Mouse (Mus musculus) heart, embryonic 10.5 days (tissue): ENCODE data around the gene Add2. TPM values are rescaled to one million over a fixed set of nuclear protein-coding genes. Genes with fewer than 3 reads are reported as not detected.

Experiments
- DNase-seq: peaks from one replicate; pipeline ENCODE4 v3.0.0-alpha.2; 2017; ENCODE audit warnings: low spot score
- H3K27ac ChIP-seq: fragments of 300-500 bp; sonication (generic); 2 replicates; pipeline ENCODE4 v1.5.1; 2016; ENCODE audit warnings: mild to moderate bottlenecking
- H3K27me3 ChIP-seq: fragments of 300-500 bp; sonication (generic); 2 replicates; pipeline ENCODE4 v1.6.1; 2016; ENCODE audit warnings: mild to moderate bottlenecking; ENCODE audit not compliant: poor library complexity, insufficient read depth, severe bottlenecking
- H3K36me3 ChIP-seq: fragments of 300-500 bp; sonication (generic); 2 replicates; pipeline ENCODE4 v1.6.1; 2016; ENCODE audit warnings: mild to moderate bottlenecking, moderate library complexity
- H3K4me1 ChIP-seq: fragments of 300-500 bp; sonication (generic); 2 replicates; pipeline ENCODE4 v1.6.1; 2016; ENCODE audit warnings: mild to moderate bottlenecking
- H3K4me3 ChIP-seq: fragments of 300-500 bp; sonication (generic); 2 replicates; pipeline ENCODE4 v1.5.1; 2016; ENCODE audit warnings: mild to moderate bottlenecking, moderate library complexity
- H3K9me3 ChIP-seq: fragments of 300-500 bp; sonication (generic); 2 replicates; pipeline ENCODE4 v1.6.1; 2016; ENCODE audit warnings: mild to moderate bottlenecking, moderate library complexity
- WGBS: fragments of 180-500 bp; shearing (Covaris S2); methylation state at CpG from one replicate; pipeline ENCODE4 v1.1.7; 2016; 5-methylcytosine and 5-hydroxymethylcytosine counted together
- polyA plus RNA-seq: library from polyadenylated mRNA; unstranded; fragments of >200 nt; fragmentation: Nextera tagmentation; extraction: Ambion mirVana; gene quantifications from 2 replicates; pipeline ENCODE4 v1.2.1, GENCODE M21; 2016

Gene Add2
- polyA plus RNA-seq, 1 experiment from 2014 or later, result 12.1 TPM

DNA sequence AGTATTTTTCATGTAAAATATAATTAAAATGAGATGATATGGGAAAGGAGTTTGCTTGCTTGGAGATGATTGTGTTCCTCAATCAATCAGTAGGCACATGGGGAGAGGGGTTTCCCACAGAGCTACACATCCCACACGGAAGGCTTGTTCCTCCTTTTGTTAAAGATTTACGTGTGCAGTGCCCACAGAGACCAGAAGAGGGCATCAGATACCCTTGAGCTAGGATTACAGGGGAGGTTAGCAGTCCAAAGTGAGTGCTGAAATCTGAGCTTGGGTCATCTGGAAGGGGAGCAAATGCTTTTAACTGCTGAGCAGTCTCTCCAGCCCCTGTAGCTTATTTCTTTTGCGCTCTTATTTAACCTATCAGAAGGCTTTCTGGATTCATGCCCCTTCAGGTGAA is 7.5 kb upstream of the Add2 start:
- Histone ChIP-seq H3K27me3 (peaks cover 4% of the 10 kb centered on the region), H3K27ac (no peak overlapping the region), H3K36me3 (no peaks in the 10 kb centered on the region), H3K4me1 (0 out of 2 replicates have a peak, but pooled peaks cover 11% of the 10 kb centered on the region), H3K9me3 (no peaks in the 10 kb centered on the region), H3K4me3 (no peak overlapping the region)
- DNase-seq, result no peak
- 31% methylated on average over 3 of the region's 3 CpGs for WGBS

DNA sequence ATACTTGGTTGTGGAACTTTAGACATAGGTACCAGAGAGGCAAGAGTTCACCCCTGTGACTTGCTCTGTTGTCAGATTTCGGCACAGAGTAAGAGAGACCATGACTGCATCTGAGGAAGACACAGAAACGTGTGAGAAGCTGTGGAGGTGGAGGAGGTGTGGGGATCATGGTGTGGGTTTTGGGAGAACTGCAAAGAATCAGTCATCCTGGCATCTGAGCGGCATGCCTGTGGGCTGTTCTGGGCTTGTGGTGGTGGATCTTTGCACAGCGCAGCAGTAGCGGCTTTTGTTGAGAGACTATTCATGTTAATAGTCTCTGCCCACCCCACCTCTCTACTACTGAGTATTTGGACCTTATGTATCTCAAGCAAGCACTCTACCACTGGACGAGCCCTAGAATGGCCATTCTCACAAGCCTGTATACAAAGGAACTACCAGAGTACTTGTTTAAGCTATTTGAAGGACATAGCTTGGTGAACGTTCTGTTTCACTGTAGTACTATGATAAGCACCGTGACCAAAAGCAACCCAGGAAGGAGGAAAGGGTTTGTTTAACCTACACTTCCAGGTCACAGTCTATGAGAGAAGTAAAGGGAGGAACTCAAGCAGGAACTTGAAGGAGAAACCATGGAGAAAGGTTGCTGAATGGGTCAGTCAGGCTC is 1.7 kb upstream of the Add2 start:
- DNase-seq, result no peak
- WGBS, result 77% methylated on average over 8 of the region's 8 CpGs
- H3K4me3 ChIP-seq, result no peak overlapping the region
- peaks cover 13% of the 10 kb centered on the region; the same call in 1 of the 2 replicates for H3K4me1 ChIP-seq
- H3K27ac ChIP-seq, result no peak overlapping the region
- H3K36me3 ChIP-seq, result no peaks in the 10 kb centered on the region
- H3K9me3 ChIP-seq, result no peaks in the 10 kb centered on the region
- H3K27me3 ChIP-seq, result peaks cover 59% of the 10 kb centered on the region

DNA sequence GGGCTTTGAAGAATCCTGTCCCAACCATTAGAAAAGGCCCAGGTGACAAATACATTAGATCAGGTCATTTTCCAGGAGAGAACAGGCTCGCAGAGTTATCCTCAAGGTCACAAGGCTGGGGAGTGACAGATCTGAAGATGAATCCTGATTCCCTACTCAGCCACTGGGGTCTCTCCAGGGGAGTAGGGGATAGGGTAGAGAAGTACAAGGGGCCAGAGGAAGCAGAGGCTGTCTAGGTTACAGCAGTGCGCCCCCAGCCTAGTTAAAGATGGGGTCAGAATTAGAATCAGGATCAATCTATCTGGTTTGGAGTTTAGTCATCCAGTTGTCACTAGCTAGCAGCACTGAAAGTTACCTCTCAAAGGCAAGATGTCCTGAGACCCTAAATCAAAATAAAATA is 331 bp upstream of the Add2 start:
- DNase-seq, result no peak
- H3K4me1 ChIP-seq, result peaks cover 11% of the 10 kb centered on the region; the same call in 1 of the 2 replicates
- H3K27me3 ChIP-seq, result peaks cover 63% of the 10 kb centered on the region
- H3K9me3 ChIP-seq, result no peaks in the 10 kb centered on the region
- H3K4me3 ChIP-seq, result peak overlapping the region; percentile 69
- no peaks in the 10 kb centered on the region for H3K36me3 ChIP-seq
- H3K27ac ChIP-seq, result peak overlapping the region; percentile 76; the same call in 1 of the 2 replicates
- WGBS, result 65% methylated on average over 2 of the region's 2 CpGs

DNA sequence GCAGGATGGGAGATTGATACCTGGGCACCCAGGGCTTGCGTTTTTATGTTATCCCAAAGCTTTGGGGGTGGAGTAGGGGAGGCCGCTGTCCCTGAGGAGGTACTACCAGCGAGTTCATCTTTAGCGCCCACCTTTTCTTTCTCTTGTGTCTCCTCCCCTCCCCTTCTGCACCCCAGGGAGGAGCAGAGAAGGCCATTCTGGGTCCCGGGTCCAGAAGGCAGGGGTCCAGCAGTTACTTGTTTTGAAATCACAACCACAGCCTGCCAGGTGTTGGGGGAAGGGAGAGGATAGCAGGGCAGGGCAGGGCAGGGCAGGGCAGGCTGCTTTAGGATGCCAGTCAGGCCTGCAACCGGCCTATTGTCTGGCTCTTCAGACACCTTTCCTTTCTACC is 837 bp downstream of the Add2 start:
- H3K36me3 ChIP-seq, result no peaks in the 10 kb centered on the region
- H3K4me1 ChIP-seq, result peaks cover 11% of the 10 kb centered on the region; the same call in 1 of the 2 replicates
- H3K9me3 ChIP-seq, result no peaks in the 10 kb centered on the region
- H3K4me3 ChIP-seq, result peak overlapping the region; percentile 69
- no peak for DNase-seq
- WGBS, result 13% methylated on average over 6 of the region's 6 CpGs
- peaks cover 63% of the 10 kb centered on the region for H3K27me3 ChIP-seq
- H3K27ac ChIP-seq, result peak overlapping the region; percentile 76

DNA sequence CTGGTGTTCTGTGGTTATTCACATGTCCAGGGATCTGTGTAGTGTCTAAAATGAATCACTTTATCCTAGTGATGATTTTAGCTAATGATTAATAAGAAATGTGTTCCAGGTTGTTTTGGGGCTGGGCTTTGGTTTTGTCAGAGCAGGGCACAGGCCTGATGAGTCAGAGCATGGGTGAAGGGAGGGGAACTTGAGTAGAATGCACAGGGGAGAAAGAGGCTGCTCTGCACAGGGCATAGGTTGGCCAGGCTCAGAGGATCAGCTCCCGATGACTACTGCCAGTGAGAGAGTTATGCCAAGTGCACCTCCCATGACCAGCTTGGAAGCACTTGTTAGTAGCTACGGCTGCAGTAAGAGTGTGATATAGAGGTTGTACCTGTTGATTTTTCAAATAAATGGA is 3.0 kb downstream of the Add2 start:
- Histone ChIP-seq H3K4me1 (peaks cover 11% of the 10 kb centered on the region; the same call in 1 of the 2 replicates), H3K9me3 (no peaks in the 10 kb centered on the region), H3K36me3 (no peaks in the 10 kb centered on the region), H3K4me3 (no peak overlapping the region), H3K27ac (no peak overlapping the region), H3K27me3 (peaks cover 53% of the 10 kb centered on the region)
- 74% methylated on average over 2 of the region's 2 CpGs for WGBS
- no peak for DNase-seq

DNA sequence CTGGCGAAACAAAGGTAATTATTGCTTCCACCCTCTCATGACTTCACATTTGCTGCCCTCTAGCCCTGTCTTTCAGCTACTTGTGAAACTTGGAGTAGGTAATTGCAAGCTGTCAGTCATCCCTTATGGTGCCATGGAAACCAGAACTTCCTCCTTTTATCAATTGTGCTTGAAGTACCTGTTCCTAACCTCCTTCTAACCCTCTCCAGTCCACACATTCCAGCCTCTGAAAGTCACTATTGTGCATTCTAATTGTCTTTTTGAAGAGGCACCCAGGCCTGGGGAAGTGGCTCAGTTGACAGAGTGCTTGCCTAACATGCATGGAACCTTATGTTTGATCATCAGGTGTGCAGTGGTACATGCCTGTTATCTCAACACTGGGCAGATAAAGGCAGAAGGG is 5.2 kb downstream of the Add2 start:
- H3K27ac ChIP-seq, result no peak overlapping the region
- no peak overlapping the region for H3K4me3 ChIP-seq
- WGBS, result 80% methylated on average over 1 of the region's 1 CpGs
- no peaks in the 10 kb centered on the region for H3K9me3 ChIP-seq
- DNase-seq, result no peak
- peaks cover 9% of the 10 kb centered on the region; the same call in 1 of the 2 replicates for H3K4me1 ChIP-seq
- peaks cover 33% of the 10 kb centered on the region for H3K27me3 ChIP-seq
- H3K36me3 ChIP-seq, result no peaks in the 10 kb centered on the region

DNA sequence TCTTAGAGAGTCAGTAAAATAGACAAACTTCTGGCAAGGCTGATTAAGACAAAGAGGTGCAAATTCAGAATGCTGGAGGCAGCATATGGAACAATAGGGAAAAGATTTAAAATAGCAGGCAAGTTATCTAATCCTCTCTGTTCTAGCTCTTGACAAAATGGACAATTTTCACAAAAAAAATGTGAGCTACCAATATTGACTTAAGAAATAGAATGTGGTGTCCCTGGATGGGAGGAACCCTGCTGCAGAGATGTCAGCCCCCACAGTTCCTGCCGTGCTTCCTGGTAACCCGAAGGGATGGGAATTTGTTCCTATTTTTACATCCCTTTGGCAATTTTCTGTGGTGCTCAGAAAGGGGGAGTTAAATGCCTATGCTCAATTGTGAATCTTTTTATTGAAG is 10.4 kb downstream of the Add2 start:
- Histone ChIP-seq H3K4me3 (no peak overlapping the region), H3K4me1 (no peaks in the 10 kb centered on the region), H3K27me3 (no peaks in the 10 kb centered on the region), H3K27ac (no peak overlapping the region), H3K36me3 (no peaks in the 10 kb centered on the region), H3K9me3 (no peaks in the 10 kb centered on the region)
- DNase-seq, result no peak
- 62% methylated on average over 2 of the region's 2 CpGs for WGBS

DNA sequence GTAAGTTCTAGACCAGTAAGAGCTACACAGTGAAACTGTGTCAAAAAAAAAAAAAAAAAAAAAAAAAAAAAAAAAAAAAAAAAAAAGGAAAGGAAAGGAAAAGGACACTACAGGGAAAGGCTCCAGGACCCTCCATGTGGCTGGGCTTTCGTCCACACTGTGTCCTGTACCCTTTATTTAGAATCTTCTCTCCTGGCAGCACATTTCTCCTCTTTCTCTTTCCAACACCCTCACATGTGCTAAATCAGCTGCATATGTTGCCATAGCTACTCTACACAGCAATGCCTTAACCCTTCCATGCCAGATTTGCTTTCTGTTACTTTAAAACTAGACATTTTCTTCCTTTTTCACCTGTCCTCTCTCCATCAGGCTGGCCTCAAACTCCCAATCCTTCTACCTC is 11.7 kb downstream of the Add2 start:
- H3K27me3 ChIP-seq, result peaks cover 1% of the 10 kb centered on the region; the same call in 1 of the 2 replicates
- DNase-seq, result no peak
- no peaks in the 10 kb centered on the region for H3K9me3 ChIP-seq
- H3K27ac ChIP-seq, result no peak overlapping the region
- no peaks in the 10 kb centered on the region for H3K4me1 ChIP-seq
- H3K36me3 ChIP-seq, result no peaks in the 10 kb centered on the region
- H3K4me3 ChIP-seq, result no peak overlapping the region
- 70% methylated on average over 1 of the region's 1 CpGs for whole genome bisulfite sequencing

DNA sequence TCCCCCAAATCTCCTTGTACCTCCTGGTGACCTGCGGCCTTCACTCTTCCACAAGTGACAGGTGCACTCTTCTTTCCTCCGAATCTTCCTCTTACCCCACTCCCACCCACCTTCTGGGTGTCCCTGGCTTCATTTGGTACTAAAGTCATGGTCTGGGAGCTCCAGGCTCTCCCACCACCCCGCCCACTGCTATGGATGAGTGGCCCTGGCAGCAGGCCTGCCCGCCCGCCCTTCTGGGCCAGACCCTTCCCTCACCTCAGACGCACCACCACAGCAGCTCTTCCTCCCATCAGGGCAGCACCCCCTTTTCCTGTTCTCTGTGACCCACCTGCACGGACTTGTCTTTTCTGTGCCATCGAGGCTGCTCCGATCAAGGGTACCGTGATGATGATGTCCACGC is 19.0 kb downstream of the Add2 start:
- Histone ChIP-seq H3K27ac (no peak overlapping the region), H3K4me3 (no peak overlapping the region), H3K36me3 (no peaks in the 10 kb centered on the region), H3K9me3 (no peaks in the 10 kb centered on the region), H3K4me1 (peaks cover 24% of the 10 kb centered on the region), H3K27me3 (peaks cover 6% of the 10 kb centered on the region; the same call in 1 of the 2 replicates)
- WGBS, result 87% methylated on average over 11 of the region's 11 CpGs
- no peak for DNase-seq

DNA sequence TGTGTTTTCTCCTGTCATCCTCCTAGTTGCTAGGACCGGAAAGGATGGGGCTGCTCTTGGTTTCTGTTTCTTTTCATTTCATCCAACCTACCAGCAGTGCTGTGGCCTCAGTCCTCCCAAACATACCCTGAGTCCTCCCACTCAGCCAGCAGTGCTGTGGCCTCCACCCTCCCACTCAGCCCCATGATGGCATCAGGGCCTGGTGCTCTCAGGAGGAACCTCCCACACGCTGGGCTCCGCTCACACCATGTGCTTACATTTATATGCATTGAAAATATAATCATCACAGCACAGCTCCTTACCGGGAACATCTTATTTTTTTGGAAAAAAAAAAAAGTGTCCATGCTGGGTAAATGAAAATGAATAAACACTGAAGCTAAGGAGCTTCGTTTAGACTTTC is 20.0 kb downstream of the Add2 start:
- no peaks in the 10 kb centered on the region for H3K36me3 ChIP-seq
- DNase-seq, result no peak
- peaks cover 6% of the 10 kb centered on the region; the same call in 1 of the 2 replicates for H3K27me3 ChIP-seq
- WGBS, result 81% methylated on average over 5 of the region's 5 CpGs
- H3K4me1 ChIP-seq, result peaks cover 29% of the 10 kb centered on the region
- H3K9me3 ChIP-seq, result no peaks in the 10 kb centered on the region
- no peak overlapping the region for H3K27ac ChIP-seq
- no peak overlapping the region for H3K4me3 ChIP-seq

DNA sequence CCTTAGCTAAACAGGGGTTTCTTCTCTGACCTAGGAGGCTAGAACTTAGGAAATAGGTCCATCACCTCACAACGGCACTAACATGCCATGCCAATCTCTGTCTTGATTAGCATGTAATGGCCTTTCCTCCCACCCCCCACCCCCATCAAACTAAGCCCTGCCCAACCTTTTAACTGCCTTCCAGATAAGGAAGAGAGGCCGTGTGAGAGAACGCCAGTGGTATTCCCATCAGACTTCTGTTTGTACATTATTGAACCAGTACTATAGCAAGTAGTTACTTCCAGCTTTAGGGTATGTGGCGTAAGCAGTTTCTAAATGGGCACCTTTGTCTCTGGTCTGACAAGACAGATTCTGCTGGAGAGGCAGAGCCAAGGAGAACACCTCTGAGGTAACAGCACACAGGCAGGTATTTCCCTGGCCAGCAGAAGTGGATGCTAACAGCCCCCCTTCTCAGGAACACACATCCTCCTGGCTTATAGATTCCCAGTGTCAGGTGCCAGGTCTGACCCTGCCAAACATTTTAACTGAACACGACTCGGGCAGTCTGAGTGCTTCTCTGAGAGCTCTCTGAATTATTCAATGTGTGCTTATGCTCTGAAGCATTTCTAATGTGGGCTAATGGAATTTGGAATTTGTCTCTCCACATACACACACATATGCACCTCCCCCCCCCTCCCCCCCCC is 22.2 kb downstream of the Add2 start:
- 40% methylated on average over 6 of the region's 6 CpGs for WGBS
- Histone ChIP-seq H3K36me3 (no peaks in the 10 kb centered on the region), H3K27ac (no peak overlapping the region), H3K4me1 (peaks cover 36% of the 10 kb centered on the region), H3K9me3 (no peaks in the 10 kb centered on the region), H3K27me3 (no peaks in the 10 kb centered on the region), H3K4me3 (no peak overlapping the region)
- no peak for DNase-seq

DNA sequence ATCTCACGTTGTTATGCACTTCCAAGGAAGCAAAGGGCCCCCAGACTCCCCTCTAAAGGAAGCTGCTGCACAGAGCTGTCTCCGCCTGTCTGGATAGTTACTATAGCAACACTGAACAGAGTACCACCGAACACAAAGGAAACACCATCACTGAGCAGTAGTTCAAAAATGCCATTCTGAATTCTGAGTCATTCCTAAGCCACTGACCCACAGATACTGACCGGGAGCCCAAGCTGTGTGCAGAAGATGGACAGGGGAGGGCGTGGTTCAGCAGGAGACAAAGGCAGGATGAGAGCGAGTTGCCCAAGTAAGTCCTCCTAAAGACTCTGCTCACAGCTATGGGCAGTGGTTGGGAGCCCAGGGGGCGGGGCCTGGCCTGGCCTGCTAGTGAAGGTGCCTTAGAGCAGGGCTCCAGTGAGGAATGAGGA is 23.6 kb downstream of the Add2 start:
- H3K27ac ChIP-seq, result peak overlapping the region; percentile 36; the same call in 1 of the 2 replicates
- no peaks in the 10 kb centered on the region for H3K36me3 ChIP-seq
- peaks cover 36% of the 10 kb centered on the region for H3K4me1 ChIP-seq
- no peaks in the 10 kb centered on the region for H3K9me3 ChIP-seq
- H3K27me3 ChIP-seq, result no peaks in the 10 kb centered on the region
- DNase-seq, result peak; percentile 84
- no peak overlapping the region for H3K4me3 ChIP-seq
- WGBS, result 21% methylated on average over 7 of the region's 7 CpGs

DNA sequence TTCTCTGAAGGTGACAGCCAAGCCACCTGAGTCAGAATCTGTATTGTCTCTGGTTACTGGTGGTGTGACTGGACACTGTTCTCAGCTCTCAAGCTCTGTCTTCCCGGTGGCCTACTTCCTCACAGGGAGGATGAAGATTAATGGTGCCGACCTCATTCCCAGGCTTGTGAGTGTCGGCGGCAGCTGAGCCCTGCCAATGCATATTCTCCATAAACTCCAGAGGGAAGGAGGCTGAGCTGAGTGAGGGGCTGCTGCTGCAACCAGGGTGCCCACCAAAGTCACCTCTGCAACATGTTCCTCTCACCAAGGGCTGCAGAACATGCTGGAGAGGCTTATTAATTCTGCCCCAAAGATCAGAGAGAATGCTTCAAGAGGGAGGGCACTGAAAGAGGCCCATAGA is 24.1 kb downstream of the Add2 start:
- Histone ChIP-seq H3K27ac (peak overlapping the region; percentile 18; the same call in 1 of the 2 replicates), H3K4me3 (no peak overlapping the region), H3K9me3 (no peaks in the 10 kb centered on the region), H3K27me3 (no peaks in the 10 kb centered on the region), H3K36me3 (no peaks in the 10 kb centered on the region), H3K4me1 (peaks cover 36% of the 10 kb centered on the region)
- 46% methylated on average over 4 of the region's 4 CpGs for WGBS
- DNase-seq, result no peak
